Mouse (Mus musculus) kidney, adult 8-10 months (tissue): ENCODE measurements around the gene Pomgnt1.

Source experiments
- DNase-seq, 2 experiments: peaks; one replicate each; pipeline ENCODE4 v3.0.0; 2022

Pomgnt1 gene

DNA sequence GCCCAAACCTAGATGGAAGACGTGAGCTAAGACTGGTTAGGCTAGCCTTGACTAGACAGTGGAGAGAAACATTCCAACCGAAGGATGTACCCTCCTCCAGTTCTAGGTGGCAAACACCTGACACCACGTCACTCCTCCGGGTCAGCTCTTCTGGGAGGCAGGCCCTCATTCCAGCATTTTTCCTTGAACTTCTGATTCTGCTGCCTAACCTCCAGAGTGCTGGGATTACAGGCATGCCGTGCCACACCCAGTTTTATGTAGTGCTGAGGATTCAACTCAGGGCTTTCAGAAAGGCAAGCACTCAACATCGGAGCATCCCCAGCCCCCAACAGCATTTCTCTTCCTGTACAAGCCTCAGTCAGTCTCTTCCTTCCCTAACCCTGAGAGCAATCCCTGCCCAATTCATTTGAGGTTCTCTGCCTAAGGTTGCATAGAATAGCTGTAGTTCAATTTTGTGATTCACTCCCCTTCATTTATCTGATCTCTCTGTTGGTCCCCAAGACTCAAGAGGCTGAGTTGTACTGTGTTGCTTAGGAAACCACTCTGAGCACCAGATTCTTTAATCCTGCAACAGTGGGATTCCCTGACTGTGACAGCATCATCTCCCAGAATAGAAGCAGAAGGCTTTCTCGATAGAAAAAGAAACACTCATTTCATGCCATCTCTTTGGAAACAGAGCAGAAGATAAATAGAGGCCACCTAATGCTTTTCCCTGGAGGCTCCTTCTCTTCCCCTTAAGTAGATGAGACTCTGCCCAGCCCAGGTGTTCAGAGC, 17.3 kb downstream of the Pomgnt1 start:
- no peak for DNase-seq

GRCm38 (mm10) chr4:116141736-116142135, 18.1 kb downstream of the Pomgnt1 start:
- DNase-seq, result no peak

- DNase-seq, result no peak
Measured at GRCm38 (mm10) chr4:116142269-116142668, 18.6 kb downstream of the Pomgnt1 start.

DNA sequence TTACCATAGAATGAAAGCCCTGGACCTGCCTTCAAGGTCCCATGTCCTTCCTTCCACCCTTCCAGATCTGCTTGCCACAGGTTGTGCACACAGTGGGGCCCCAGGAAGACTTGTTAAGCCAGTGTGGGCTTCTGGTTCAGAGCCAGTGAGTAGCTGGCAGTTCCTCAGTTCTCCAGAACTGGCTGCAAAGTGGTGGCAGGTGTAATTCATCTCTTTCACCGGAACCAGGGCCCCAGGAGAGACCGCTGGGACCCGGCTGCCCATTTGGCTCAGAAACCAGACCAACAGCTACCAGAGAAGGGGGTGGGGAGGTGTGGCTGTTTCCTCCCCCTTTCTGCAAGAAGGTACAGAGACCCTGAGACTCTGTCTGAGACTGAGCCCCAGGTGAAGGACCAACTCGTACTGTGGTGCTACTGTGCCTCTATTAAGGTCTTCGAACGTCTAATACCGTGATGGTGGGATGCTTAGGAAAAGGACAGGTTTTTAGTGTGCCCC, 19.7 kb downstream of the Pomgnt1 start:
- peak; percentile 49 to 62 for DNase-seq

DNA sequence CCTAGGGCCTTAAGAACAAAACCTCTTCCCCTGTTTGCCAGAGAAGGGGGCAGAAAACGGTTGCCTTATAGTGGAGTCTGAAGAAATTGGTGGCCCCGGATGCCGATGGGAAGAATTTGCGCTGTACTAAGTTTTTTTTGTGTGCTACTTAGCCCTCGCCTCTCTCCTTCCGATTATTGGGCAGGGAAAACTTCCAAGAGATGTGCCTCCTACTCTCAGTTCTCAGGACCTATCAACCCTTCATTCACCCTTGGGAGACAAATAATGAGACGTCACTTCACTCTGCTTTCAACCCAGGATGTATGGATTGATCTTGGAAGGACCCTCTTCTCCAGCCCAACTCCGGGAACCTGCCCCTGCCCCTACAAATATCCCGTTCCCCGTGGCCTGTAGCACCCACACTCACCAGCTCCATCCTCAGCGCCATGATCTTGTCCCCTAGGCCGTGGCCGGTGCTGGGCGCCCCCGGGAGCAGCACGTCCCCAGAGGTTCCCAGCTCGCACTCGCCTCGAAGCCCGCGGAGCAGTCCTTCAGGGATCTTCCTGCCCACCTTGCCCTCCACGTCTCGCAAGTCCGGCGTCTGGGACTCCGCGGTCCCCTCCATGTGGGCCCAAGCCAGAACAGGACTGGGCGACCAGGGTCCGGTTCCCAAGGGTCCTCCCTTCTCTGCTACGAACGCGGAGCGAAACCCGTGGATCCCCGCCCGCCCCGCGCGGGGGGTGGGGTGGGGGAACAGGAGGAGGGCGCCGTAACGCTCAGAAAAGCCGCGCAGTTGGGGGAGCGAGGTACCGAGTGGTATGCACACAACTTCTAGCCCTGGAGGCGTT, 20.5 kb downstream of the Pomgnt1 start:
- DNase-seq, result peak; percentile 53 to 63

DNA sequence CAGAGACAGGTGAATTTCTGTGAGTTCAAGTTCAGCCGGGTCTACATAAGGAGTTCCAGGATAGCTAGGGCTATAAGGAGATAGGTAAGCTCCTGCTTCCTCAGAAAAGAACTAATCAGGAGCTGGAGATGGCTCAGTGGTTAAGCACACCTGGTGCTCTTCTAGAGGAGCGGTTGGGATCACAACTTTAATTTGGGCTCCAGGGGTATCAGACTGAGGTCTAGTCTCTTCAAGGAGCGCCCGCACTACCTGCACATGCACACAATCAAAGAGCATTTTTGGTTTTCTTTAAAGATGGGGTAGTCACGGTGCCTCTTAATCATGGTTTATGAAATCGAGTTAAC, 26.1 kb downstream of the Pomgnt1 start:
- DNase-seq, result no peak

GRCm38 (mm10) chr4:116150156-116150861, 26.7 kb downstream of the Pomgnt1 start:
- DNase-seq, result peak; percentile 42 to 49

DNA sequence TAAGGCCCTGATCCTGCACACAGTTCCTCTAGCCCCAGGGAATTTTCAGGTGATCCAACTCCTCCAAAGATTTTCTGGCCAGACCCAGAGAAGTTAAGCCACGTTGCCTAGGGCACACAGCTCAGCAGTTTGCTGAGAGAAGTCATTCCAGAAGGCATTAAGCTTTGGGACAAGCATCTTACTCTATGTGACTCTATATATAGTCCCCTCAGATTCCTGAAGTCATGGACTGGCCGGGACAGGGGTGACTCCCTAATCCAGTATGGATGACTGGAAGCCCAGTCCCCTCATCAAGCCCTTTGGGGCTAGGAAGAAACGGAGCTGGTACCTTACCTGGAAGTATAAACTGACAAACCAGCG, 27.2 kb downstream of the Pomgnt1 start:
- no peak for DNase-seq

GRCm38 (mm10) chr4:116151238-116151637, 27.6 kb downstream of the Pomgnt1 start, which contains the start of gene Lurap1:
TSS of gene Lurap1 (minus strand) at chr4:116151338.
- DNase-seq, result no peak

- no peak for DNase-seq
Measured at GRCm38 (mm10) chr4:116152702-116153101, 29.1 kb downstream of the Pomgnt1 start.

GRCm38 (mm10) chr4:116157882-116158281, 34.2 kb downstream of the Pomgnt1 start:
- DNase-seq, result peak; percentile 38 to 73

DNA sequence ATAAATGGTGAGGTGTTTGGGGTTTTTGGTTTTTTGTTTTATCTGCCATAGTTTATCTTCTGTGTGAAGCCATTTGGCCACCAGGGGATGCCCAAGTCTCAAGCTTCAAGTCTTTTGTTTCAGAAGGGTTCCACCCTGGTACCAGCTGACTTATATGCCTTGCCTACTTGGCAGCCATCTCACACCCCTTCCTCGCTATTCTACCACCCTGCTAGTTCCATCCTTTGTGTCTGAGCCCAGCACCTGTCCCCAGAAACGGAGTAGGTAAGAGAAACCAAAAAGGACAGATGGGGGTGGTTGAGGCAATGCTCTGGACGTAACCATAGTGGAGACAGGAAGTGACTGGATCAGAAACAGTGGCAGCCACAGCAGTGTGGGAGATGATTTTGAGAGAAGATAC, 36.3 kb downstream of the Pomgnt1 start:
- DNase-seq, result peak in 1 of 2 experiments; percentile 41

GRCm38 (mm10) chr4:116160769-116161168, 37.1 kb downstream of the Pomgnt1 start:
- no peak for DNase-seq

DNA sequence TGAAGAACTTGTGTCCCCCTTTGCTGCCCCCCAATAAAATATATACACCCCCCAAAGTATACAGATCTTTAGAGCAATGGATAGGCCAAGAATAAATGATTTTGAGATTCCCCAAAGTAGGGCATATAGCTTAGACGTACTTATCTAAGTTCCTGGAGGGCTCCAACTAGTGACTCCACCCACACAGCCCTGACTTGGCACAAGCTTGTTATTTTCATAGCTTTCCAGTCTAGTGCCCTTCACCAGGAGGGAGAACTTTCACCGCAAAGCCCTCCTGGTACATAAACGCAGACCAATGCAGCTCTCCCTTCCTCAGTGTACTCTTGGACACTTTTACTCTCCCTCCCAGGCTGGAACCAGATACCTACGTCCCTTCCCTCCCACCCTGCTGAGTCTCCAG, 38.5 kb downstream of the Pomgnt1 start:
- peak; percentile 44 to 55 for DNase-seq

DNA sequence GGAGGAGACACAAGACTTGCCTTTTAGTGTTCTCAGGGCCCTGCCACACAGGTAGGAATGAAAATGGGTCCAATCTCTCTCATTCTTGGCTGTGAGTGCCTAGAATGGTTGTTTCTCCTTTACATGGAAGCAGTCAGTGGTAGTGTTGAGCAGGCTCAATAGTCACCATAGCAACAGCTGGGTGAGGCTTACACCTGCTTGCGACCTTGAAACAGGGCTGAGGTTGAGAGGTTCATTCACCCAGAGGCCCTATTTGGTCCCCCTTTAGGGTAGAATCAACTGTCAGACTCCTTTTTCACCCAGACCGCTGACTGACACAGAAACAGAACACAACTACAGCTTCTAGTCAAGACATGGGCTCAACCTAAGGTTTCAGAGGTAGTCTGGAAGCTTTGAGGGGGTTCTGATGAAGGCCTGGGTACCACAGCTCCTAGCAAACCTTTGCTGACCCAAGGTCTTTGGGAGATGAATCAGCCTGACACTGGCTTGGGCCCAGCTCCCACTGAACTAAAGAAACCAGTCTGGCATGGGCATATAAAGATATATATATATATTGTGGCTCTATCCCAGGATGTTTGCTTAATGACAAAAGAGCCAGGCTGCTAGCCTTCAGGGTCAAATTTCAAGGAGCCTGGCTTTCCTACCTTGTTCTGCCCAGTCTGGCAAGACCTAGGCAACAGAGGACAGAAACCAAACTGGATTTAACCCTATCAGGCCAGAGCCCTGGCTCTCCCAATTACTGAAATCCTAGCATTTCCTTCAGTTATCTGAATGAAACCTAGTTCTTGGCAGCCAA, 41.3 kb downstream of the Pomgnt1 start:
- DNase-seq, result no peak

DNA sequence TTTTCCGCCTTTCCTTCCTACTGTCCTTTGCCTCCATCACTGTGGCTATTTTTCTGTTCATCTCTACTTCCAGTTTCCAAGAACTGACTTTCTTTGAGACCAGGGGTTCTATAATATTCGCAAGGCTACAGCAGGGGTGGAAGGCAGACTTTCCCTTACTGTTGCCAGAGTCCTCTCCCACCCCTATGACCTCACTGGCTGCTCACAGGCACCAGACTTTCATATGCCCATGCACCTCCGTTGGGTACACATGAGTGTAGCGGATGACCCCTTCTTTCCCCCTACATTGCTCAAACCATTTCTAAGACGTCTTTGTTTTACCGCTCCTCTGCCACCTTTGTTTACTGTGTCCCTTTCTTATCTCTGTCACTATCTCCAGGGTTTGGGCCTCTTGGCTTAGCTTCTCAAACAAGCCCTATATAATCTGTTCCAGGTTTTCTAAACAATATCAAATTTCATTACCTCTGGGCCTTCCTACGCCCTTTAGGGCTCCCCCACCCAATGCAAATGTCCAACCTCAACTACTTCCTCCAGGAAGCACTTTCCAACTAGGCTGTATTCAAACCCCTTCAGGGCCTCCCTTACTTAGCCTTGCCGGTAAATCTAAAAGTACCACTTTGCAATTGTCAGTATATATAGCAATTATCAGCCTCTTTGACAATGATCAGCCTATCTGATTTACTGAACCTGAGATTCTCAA, 42.2 kb downstream of the Pomgnt1 start:
- no peak for DNase-seq

DNA sequence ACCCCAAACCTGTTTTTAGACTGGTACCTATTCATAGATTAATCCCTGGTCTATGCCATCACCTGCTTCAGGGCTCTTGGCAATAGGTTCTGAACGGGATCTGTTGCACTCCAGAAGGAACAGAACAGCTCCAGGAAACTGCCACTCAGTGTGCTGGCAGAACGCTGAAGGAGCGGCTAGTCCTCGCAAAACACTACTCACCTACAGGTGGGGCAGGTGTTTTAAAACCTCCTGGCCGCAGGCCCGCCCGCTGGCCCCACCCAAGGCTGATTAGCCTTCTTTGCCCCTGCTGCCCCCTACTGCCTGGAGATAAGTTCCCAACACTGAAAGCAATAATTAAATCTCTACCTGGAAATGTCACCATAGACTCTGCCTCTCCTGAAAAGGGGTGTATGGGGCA, 43.8 kb downstream of the Pomgnt1 start, which contains the start of gene Tspan1:
Tspan1 (minus strand) TSS at position 198 of the 400 bp plus-strand sequence.
- peak; percentile 63 to 69 for DNase-seq

- DNase-seq, result peak in 1 of 2 experiments; percentile 75
Measured at GRCm38 (mm10) chr4:116168617-116169352, 45.1 kb downstream of the Pomgnt1 start.

GRCm38 (mm10) chr4:116169353-116169672, 45.7 kb downstream of the Pomgnt1 start:
- no peak for DNase-seq

DNA sequence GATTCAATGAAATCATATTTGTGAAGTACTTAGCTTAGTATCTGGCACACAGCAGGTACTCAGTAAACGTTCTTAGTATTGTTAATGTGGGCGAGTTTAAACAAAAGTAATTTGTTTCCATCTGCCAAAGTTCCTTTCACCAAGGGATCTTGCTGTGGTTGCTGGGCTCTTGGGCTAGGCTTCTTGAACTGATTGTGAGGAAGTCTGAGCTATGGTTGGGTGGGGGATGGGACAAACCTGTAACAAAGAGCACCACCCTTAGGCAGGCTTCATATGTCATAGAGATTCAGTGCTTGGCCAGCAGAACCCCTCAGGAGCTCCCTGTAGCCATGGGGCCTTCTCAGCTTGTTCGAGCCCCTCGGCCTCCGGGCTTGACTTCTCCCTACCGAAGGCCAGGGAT, 49.4 kb downstream of the Pomgnt1 start, which contains the start of the genes 1700042G07Rik and Gm49337:
1700042G07Rik (plus strand) TSS at position 301 of the 400 bp plus-strand sequence.
Gm49337 (plus strand) TSS at position 313 of the 400 bp plus-strand sequence.
- DNase-seq, result no peak

- DNase-seq, result no peak
Measured at GRCm38 (mm10) chr4:116173752-116174151, 50.1 kb downstream of the Pomgnt1 start.
